Mouse (Mus musculus): Measurements from ENCODE around the gene Tfpt. TPM values are rescaled to one million over a fixed set of nuclear protein-coding genes. Genes with fewer than 3 reads are reported as not detected.
"Not testable (repeated sequence)": the region's sequence is repeated elsewhere in the genome, so short reads cannot be mapped to it uniquely, and the experiment has no call there.

Gene Tfpt
- polyA plus RNA-seq, 1 experiment: 43.3 TPM

DNA sequence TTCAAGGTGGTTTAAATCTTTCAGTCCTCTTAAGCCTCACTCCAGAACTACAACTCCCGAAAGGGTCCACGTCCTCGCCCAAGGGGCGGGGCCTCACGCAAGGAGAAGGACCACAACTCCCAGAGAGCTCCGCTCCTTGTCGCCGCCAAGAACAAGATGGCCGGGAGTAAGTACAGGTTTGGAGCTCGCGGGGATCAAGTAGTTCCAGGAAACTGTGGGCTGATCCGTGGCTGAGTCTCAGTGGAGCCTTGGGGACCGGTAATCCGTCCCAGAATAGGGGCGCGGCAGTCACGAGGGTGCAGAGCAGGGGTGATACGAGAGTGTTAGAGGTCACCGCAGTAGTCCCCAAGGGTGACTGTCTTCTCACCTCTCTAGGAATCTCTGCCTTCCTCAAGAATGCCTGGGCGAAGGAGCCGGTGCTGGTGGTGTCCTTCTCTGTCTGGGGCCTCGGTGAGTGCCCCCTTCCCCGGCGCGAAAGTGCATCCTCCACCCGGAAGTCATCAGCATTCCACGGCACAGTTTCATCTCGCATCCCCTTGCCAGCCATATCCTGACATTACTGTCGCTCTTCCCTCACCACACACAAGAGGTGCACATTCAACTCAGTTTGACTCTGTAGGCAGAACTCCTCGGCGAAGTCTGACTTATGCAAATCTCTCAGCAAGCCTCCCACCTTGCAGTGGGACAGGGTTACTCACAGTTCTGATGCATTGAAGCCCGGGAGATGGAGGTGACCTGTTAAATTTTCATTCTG is 12.3 kb downstream of the Tfpt start, which contains the start of gene Ndufa3:
Gene Ndufa3 (plus strand): TSS at position 132 of the 754 bp plus-strand sequence.
- DNase-seq (ENCODE audit: extremely low spot score in 1 of 2, low spot score in 1 of 2): peak; percentile 85 to 92

DNA sequence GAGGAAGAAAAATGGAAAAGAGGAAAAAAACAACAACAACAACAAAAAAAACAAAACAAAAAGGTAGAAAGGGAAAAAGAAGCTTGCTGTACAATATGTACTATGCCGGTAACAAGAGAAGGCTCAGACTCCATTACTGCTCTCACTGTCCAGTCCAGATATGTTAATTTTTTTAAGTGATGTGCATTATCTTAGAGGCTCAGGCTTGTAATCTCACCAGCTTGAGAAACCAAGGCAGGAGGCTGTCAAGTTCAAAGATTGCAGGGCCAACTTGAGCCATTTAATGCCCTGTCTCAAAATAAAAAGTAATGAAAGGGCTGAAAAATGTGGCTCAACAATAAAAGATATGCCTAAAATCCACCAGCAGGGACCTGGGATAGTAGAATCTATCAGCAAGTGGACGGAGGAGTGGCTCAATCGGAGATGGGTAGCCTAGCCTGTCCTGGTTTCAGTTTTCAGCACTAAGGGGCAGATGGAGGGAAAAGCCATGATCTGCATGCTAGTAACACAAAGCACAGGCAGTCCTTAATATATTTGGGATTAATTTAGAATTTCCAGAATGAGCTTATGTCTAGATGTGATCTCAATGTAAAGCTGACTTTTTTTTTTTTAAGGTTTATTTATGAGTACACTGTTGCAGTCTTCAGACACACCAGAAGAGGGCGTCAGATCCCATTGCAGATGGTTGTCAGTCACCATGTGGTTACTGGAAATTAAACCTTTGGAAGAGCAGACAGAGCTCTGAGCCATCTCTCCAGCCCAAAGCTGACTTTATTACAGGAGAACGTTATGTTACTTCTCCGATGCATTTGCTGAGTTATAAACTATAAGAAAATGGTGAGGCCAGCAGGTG is 13.1 kb downstream of the Tfpt start:
- DNase-seq (ENCODE audit: extremely low spot score in 1 of 2, low spot score in 1 of 2): no peak

DNA sequence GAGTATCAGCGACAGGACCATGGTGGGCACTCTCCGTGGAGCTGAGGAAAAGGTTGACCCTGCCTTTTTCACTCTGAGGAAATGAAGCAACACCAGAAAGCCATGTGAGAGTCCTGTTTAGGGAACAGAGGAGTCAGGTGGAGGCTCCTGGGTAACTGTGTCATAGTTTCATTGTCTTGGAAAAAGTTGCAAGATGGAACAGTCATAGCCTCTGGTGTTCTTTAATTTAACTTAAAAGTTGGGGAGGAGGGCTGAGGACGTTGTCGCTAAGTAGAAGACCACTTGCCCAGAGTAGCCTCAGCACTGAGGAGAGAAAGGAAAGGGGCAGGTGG is 13.7 kb downstream of the Tfpt start, which contains the start of gene Oscar:
Gene Oscar (minus strand): TSS at position 101 of the 332 bp plus-strand sequence.
- no peak for DNase-seq (ENCODE audit: extremely low spot score in 1 of 2, low spot score in 1 of 2)

DNA sequence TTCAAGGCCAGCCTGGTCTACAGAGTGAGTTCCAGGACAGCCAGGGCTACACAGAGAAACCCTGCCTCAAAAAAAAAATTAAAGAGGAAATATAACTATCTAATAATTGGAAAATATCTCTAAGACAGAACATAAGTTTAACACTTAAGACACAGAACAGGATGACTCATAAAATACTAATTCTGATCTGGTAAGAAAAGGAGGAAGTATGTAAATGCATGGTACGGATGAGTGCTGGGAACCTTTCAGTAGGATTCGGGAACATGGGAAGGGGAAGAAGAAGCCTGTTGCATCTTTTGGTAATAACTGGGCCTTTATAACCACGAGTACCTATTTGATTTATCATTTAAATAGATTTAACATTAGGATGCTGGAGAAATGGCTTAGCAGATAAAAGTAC is 15.7 kb downstream of the Tfpt start:
- no peak for DNase-seq (ENCODE audit: extremely low spot score in 1 of 2, low spot score in 1 of 2)

DNA sequence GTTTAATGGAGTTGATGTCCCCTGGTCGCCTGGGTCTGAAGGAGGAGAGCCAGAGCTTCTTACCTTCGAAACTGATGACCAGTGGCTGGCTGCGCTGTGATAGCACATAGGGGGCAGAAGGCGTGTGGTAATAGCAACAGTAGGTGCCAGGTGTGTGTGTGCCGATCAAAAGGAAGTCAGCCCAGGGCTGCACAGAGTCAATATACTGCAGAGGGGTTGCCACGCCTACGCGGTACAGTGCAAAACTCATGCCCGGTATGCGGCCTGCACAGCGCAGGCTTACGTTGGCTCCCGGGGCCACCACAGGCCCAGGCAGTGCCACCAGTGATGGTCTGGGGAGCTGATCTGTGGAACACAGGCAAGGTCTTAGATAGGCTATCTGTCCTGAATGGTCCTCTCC is 18.7 kb downstream of the Tfpt start:
- no peak for DNase-seq (ENCODE audit: extremely low spot score in 1 of 2, low spot score in 1 of 2)

DNA sequence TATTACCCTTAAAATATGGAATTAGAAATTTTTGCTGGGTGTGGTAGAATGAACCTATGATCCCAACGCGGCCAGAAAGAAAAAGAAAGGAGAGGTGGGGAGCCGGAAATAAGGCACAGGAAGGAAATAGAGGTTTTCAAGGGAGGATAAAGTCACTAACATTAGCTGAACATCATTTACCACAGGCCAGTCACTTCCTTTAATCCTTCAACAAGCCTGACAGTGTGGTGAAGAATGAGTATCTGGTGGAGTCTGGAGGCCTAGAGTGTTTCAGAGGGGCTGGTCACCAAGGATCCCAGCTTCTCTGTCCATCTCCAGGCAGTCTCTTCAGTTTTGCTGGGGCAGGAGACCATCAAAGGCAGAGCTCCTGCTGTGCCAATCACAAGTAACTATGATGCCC is 19.3 kb downstream of the Tfpt start:
- no peak for DNase-seq (ENCODE audit: extremely low spot score in 1 of 2, low spot score in 1 of 2)

DNA sequence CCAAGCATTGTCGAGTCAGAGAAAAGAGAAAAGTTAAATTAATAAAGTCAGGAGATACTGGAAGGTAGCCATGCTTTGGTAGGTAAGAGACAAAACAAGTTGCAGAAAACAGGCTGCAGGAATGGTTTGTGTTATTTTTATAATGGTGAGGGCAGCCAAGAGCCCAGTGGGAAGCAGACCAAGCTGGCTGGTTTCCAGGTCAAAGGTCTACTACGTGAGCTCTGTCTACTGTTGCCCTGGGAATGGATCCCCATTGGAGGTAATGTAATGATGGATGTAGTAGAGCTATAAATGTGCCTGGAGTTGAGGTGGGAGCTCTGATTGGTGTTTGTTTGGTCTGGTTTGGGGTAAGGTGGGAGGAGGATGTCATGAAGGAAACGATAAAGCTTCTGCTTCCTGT is 20.6 kb downstream of the Tfpt start:
- no peak for DNase-seq (ENCODE audit: extremely low spot score in 1 of 2, low spot score in 1 of 2)

- no peak for DNase-seq (ENCODE audit: extremely low spot score in 1 of 2, low spot score in 1 of 2)
Observed at GRCm38 (mm10) chr7:3608668-3609067, 21.1 kb downstream of the Tfpt start.

GRCm38 (mm10) chr7:3607391-3607790 is 22.3 kb downstream of the Tfpt start:
- DNase-seq (ENCODE audit: extremely low spot score in 1 of 2, low spot score in 1 of 2): no peak

DNA sequence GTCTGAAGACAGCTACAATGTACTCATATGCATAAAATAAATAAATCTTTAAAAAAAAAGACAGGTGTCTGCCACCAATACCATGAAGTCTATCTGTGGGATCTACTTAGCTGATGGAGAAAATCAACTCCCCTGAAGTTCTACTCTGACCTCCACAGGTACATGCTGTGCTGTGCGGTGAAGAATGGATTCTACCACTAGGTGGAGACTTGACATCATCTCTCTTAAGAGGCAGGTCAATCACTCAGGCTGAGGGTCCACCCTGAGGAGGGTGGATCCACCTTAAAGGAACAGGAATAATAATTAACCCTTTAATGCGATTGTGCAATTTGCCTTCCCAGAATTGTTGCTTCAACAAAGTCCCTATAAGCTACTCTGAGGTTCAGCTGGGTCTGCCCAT is 22.9 kb downstream of the Tfpt start:
- no peak for DNase-seq (ENCODE audit: extremely low spot score in 1 of 2, low spot score in 1 of 2)

DNA sequence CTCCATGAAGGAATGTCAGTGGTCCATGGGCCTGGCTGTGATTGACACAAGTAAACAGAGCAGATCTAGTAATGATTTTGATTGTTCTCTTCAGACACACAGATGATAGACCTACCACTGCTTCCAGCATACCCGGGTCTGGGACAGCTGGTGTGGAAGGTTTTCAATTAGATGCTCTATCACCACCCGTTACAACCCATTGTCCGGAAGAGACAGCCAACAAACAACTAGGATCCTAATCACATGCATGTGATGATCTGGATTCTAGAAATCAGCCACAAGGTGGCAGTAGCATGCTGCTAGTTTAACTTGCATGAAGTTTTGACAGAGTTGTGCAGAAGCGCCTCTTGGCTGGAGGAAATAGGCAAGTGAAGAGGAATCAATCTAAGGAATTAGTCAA is 28.6 kb downstream of the Tfpt start:
- DNase-seq (ENCODE audit: extremely low spot score in 1 of 2, low spot score in 1 of 2): peak; percentile 44 to 86

- DNase-seq (ENCODE audit: extremely low spot score in 1 of 2, low spot score in 1 of 2): not testable (repeated sequence)
Observed at GRCm38 (mm10) chr7:3597755-3598154, 32.0 kb downstream of the Tfpt start.

- no peak for DNase-seq (ENCODE audit: extremely low spot score in 1 of 2, low spot score in 1 of 2)
Observed at GRCm38 (mm10) chr7:3595146-3595545, 34.6 kb downstream of the Tfpt start.

GRCm38 (mm10) chr7:3594686-3595085 is 35.0 kb downstream of the Tfpt start:
- DNase-seq (ENCODE audit: extremely low spot score in 1 of 2, low spot score in 1 of 2): no peak

- no peak for DNase-seq (ENCODE audit: extremely low spot score in 1 of 2, low spot score in 1 of 2)
Observed at GRCm38 (mm10) chr7:3593855-3594254, 35.9 kb downstream of the Tfpt start.

- DNase-seq (ENCODE audit: extremely low spot score in 1 of 2, low spot score in 1 of 2): no peak
Observed at GRCm38 (mm10) chr7:3591534-3591933, 38.2 kb downstream of the Tfpt start.

- DNase-seq (ENCODE audit: extremely low spot score in 1 of 2, low spot score in 1 of 2): no peak
Observed at GRCm38 (mm10) chr7:3590550-3590949, 39.2 kb downstream of the Tfpt start.

- peak in 1 of 2 experiments; percentile 17 for DNase-seq (ENCODE audit: extremely low spot score in 1 of 2, low spot score in 1 of 2)
Observed at GRCm38 (mm10) chr7:3587292-3587691, 42.4 kb downstream of the Tfpt start.

- no peak for DNase-seq (ENCODE audit: extremely low spot score in 1 of 2, low spot score in 1 of 2)
Observed at GRCm38 (mm10) chr7:3586255-3586654, 43.5 kb downstream of the Tfpt start.

GRCm38 (mm10) chr7:3585763-3586162 is 44.0 kb downstream of the Tfpt start:
- DNase-seq (ENCODE audit: extremely low spot score in 1 of 2, low spot score in 1 of 2): no peak

- DNase-seq (ENCODE audit: extremely low spot score in 1 of 2, low spot score in 1 of 2): no peak
Observed at GRCm38 (mm10) chr7:3580029-3580428, 49.7 kb downstream of the Tfpt start.
